Mouse (Mus musculus): ENCODE data around the gene 1700016H13Rik.

Gene 1700016H13Rik

DNA sequence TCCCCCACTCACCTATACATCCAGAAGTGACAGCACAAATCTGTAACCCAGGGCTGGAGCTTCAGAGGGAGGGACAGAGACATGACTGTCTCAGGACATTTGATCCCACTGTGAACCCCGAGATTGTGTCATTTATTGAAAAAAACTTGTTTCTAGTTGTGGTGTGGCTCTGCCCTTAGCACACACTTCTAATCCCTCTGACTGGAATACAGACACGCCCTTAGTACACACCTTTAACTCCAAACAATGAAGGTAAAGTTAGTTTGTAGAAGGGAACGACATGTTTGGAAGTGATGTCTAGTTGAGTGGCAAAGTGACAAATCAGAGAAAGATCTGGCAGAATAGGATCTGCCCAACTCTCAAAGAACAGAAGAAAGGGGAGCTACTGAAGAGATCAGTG lies 16.0 kb upstream of the 1700016H13Rik start:
- no peak for DNase-seq (ENCODE audit: low read depth)

DNA sequence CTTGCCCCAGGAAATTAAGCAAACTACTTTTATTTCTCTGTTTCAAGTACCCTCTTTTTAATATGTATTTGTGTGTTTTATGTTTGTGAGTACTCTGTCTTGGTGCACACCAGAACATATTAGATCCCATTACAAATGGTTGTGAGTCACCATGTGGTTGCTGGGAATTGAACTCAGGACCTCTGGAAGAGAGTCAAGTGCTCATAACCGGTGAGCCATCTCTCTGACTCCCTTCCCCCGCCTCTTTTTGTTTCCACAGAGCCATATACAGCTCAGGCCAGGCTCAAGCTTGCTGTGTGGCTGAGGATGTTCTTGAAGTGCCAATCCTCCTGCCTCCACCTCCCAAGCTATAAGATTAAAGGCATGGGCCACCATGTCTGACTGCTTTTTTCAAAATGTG lies 10.1 kb upstream of the 1700016H13Rik start:
- peak; percentile 80 for DNase-seq (ENCODE audit: low read depth)

DNA sequence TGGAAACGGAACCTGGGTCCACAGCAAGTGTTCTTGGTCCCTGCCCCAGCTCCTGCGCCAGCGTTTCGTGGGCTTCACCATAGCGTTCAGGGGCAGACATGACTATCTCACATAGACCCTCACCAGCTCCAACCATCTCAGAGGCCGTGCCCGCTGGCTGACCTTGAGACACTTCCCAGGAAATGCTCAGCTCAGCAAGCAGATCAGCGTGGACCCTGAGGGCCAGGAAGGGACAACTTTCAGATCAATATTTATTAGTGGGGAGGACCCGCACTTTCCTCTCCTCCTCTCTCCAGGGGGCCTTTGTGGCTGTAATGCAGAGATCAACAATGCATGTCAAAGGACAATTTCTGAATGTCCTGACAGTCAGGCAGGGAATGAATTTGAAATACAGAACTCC lies 9.1 kb upstream of the 1700016H13Rik start:
- no peak for DNase-seq (ENCODE audit: low read depth)

DNA sequence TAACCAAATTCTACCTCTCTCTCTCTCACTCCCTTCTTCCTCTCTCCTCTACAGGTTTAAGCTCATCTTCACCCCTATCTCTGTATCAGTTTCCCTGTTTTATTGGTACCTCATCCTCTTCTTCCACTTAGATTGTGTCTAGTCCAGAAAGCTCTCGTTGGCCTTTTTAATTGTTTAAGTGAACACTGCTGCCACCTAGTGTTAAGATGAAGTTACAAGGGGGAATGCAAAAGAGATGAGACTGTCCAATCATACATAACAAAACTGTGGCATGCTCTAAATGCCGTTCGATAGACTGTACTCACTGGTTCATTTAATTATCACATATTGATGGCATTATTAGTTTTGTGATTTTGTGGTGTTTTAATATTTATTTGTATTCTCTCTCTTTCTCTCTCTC lies 3.8 kb upstream of the 1700016H13Rik start:
- DNase-seq (ENCODE audit: low read depth), result peak; percentile 84

DNA sequence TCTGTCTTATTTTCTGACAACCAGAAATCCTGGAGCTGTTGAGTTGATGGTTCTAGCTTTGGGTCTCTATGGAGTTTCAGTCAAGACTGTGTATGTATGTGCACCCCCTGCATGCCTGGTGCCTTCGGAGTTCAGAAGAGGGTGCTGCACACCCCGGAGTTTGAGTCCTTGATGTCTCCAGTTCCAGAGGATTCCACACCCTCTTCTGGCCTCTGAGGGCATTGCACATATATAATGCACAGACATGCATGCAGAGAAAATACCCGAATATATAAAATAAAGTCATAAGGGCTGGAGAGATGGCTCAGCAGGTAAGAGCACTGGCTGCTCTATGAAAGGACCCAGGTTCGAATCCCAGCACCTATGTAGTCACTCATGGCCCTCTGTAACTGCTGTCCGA lies 3.1 kb upstream of the 1700016H13Rik start:
- DNase-seq (ENCODE audit: low read depth), result peak; percentile 64

DNA sequence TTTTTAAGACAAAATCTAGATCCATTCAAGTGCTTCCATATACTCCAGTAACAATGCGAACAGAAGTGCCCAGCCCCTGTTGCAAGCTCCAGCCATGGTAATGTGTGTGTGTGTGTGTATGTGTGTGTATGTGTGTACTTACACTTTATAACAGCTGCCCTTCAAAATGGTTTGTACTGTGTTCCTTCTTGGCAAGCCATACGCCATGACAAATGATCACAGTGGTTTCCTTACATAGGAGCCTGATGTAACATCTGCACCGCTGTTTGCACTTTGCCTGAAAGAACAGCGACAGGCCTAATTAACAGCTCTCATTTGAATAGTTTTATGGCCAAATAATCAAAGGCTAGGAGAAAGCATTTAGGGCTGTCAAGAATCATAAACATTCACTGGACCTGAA lies 1.0 kb downstream of the 1700016H13Rik start:
- DNase-seq (ENCODE audit: low read depth), result no peak

DNA sequence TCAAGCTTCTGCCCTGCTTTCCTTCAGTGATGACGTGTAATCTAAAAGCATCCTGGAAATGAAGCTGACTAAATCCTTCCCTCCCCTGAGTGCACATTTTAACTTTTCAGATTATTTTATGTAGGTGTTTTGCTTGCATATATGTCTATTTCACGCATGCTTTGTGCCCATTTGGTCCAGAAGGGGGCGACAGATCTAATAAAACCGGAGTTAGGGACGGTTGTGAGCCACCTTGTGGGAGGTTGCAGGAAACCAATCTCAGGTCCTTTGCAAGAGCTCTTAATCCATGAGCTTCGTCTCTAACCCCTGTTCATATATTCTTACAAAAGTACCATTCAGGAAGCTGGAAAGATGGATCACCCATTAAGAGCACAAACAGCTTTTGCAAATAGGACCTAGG lies 1.6 kb downstream of the 1700016H13Rik start:
- DNase-seq (ENCODE audit: low read depth), result peak; percentile 72

DNA sequence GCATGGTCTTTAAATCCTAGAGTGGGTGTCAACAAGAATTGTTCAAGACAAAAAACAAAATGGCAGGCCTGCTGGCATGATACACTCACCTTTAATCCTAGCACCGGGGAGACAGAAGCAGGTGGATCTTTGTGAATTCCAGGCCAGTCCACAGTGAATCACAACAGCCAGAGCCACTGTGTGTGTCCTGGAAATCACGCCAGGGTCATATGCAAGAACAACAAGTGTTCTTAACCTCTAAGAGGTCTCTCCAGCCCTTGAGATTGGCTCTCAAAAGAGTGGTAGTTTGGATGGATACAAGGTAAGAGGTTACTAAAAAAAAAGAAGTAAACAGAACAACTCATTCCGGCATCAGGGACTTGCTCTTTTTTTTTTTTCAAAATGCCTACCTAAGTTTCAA lies 8.5 kb downstream of the 1700016H13Rik start:
- no peak for DNase-seq (ENCODE audit: low read depth)

DNA sequence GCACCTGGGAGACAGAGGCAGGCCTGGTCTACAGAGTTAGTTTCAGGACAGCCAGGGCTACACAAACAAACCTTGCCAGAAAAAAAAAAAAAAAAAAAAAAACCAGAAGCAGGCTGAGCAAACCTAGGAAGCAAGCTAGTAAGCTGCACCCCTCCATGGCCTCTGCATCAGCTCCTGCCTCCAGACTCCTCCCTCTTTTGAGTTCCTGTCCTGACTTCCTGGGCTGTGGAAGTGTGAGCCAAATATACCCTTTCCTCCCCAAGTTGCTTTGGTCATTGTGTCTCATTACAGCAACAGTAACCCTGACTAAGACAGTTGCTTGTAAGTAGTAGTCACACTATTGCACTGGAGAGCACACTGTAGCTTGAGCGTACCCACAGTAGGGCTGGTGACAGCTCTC lies 11.6 kb downstream of the 1700016H13Rik start:
- DNase-seq (ENCODE audit: low read depth), result peak; percentile 35

DNA sequence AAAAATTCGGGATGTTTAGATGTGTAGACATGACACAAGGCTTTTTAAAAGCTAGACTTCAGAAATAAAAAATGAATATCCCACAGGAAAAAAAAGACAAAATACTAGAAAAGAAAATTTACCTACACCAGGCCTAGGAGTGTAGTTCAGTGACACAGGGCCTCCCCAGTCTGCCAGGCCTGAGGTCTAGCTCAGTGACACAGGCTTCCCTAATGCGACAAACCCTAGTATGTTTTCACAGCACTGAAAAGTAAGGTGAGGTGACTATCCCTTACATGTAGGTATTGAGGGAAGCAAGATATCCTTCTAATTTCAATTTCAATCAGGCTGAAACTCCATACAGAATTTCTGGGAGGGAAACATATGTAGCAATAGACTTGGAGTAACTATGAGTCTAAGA lies 18.6 kb downstream of the 1700016H13Rik start:
- DNase-seq (ENCODE audit: low read depth), result no peak

DNA sequence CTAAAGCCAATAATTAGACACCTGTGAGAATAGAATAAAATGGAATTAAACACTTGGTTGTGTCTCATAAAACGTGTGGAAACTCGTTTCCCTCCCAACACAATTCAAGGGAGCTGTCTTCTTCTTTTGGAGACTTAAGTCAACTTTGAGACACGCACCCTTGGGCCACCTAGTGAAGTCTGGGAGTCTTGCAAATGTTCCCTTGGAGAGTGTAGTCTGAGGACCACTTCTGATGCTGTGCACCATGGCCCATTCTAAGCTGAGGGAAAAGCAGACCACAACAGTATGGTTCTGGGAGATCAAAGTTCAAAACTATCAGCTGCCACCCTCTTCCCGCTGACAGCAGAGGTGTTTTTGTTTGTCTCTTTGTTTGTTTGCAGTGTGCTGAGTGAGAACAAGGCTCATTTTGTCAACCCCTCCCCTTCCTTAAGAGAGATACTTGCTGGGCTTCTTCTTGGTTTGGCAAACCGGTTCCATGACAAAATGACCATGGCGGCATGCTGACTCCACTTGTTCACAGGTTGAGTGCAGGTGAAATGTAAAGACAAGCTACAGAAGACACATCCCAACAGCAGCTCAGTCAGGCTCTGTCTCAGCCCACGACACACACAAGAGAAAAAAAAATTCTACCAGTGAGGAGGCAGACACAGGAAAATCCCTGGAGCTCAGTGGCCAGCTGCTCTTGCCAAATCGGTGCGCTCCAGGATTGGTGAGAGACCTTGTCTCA lies 25.8 kb downstream of the 1700016H13Rik start:
- DNase-seq (ENCODE audit: low read depth), result no peak

DNA sequence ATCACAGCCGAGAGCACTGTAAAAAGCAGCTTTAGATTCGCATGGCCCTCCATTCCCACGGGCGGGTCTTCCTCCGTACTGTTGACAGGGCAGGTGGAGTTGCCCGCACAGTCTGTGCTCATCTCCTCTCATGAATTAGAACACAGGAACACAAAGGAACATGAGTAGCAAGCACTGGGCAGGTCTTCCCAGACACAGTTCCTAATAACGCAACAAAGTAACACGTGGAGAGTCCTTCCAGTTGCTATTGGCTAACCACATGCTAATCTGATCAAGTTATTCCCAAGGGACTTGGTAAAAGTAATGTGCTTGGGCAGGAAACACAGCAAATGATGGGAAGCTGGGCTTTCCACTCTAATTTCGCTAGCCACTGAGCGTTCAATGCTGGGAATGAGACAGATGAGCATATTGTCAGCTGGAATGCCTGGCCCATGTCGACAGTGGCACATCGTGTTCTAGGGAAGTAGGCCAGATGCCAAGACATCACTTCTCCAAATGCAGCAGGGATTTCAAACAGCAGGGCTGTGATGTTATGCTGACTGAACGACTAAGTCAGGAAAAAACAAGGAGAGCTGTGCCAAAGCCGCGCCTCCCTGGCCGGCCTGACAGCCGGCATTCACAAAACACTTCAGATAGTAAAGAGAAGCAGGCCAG lies 26.6 kb downstream of the 1700016H13Rik start, which contains the start of gene Slc10a6:
Gene Slc10a6 (minus strand): TSS at position 293 of the 654 bp plus-strand sequence.
- peak; percentile 85 for DNase-seq (ENCODE audit: low read depth)

DNA sequence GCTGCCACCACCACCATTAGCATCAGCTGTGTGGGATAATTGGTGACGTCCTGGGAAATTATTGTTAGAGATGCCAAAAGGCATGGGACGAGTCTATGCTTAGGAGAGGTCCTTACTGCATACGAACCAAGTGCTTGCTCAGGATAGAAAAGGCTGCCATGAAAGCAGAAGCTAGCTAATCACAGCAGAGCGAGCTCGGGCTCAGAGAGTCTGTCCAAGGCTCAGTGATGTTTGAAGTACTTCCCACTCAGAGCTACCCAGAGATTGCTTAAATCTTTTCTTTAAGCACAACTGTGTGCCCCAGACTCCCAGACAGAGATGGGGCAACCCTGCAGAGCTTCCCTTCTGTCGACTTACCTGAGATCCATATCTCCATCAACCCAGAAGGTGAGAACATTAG lies 27.3 kb downstream of the 1700016H13Rik start:
- DNase-seq (ENCODE audit: low read depth), result no peak

DNA sequence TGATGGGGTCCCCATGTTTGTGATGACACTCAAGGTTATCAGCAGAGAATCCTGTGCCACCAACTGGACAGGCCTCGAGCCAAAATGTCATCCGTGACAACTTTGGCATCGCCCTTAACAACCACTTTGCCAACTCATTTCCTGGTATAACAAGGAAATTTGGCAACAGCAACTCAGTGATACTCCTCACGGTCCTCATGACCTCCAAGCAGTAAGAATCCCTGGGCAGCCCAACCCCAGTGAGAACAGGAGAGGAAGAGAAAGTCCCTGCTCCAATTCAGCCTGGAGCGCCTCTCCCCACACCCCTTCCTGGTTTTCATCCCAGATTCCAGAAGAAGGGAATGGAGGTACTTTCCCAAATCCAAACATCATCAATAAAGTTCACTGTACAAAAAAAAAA lies 31.0 kb downstream of the 1700016H13Rik start:
- DNase-seq (ENCODE audit: low read depth), result no peak

DNA sequence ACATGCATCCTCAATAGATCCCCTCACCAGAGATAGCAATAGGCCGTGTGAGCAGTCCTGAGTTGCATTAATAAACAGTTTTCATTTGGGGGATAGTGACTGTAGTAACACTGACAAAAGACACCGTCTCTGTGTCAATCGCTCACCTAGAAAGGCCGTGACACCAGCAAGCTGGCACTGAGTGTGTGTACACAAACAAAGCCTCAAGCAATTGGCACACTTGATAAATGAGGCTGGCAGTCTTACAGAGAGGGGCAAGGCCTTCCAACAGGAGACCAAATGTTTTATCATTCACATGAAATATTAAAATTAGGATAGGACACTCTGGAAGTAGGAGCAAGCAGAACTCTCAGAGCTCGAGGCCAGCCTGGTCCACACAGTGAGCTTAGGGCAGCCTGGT lies 33.5 kb downstream of the 1700016H13Rik start:
- no peak for DNase-seq (ENCODE audit: low read depth)

DNA sequence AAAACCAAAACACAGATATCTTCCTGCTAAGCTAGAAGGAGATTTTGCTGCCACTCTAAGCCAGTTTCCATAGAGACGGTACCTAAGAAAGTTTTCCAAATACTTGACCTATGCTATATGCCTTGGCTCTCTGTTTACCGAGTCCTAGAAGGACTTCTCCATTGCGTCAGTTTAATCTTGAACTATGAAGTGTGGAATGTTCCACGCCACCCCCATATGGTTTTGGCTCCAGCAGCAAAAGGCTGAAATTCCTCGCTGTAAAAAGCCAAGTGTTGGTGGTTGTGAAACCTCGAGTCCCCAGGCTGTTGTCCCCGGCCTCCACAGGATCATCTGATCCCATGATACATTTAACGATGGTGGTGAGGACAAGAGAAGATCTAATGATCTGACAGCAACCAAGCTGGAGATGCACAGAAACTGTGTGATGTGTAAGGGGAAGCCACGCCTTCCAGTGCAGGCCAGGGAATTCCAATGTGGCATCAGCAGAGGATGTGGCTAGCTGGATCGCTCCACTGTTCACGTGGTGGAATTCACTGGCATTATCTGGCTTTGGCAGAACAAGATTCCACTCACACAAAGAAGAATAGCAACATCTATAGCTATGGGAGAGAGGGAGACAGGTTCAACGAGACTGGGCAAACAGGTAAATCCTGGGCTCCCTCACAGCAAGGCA lies 35.4 kb downstream of the 1700016H13Rik start:
- peak; percentile 90 for DNase-seq (ENCODE audit: low read depth)

DNA sequence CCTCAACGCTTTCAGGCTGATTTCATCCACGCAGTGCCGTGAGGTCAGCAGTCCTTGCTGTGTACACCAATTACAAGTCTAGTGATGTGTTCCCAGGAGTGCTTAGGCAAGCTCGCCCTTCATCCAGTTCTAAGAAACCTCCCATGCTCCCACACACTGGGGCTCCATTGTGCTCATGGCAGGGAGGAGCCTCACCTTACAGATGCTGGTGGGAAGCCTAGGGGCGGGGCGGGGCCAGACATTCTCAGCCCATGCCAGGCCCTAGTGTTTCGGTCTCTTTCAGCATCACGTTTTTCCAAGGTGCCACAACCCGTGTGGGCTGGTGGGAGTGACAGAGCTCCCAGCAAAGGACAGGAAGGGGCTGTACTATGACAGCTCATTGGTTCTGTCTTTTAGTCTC lies 38.6 kb downstream of the 1700016H13Rik start:
- DNase-seq (ENCODE audit: low read depth), result no peak

DNA sequence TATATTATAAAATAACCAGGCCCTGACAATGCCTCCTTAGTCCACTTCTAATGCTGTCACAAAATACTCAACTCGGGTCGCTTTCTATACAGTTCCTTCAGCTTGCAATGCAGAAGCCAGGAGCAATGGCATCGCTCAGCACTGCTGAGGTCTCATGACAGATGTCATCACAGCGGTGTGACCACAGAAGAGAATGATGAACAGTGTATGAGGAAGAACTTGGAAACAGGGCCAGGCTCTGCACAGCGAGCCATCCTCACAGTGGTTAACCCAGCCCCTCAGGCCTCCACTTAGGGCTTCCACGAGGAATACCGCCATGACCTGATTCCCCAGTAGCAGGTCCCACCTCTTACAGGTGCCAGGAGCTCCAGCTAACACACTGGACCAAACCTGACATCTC lies 41.5 kb downstream of the 1700016H13Rik start:
- no peak for DNase-seq (ENCODE audit: low read depth)

DNA sequence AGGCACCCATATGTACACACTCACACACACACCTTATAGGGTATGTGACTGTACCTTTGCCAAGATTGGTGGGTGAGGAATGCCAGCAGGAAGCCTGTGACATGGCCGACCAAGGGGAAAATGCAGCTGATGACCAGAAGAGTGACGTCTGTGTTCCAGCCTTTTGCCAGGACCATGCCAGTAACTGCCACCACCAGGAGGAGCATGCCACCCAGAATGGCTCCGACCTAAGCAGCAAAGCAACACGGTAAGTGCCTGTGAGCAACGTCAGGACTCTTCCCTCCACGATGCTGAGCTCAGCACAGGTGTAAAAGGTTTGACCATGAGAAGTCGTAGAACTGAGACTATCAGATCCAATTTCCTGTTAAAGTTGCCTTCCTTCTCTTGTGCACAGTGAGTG lies 43.5 kb downstream of the 1700016H13Rik start:
- DNase-seq (ENCODE audit: low read depth), result no peak

DNA sequence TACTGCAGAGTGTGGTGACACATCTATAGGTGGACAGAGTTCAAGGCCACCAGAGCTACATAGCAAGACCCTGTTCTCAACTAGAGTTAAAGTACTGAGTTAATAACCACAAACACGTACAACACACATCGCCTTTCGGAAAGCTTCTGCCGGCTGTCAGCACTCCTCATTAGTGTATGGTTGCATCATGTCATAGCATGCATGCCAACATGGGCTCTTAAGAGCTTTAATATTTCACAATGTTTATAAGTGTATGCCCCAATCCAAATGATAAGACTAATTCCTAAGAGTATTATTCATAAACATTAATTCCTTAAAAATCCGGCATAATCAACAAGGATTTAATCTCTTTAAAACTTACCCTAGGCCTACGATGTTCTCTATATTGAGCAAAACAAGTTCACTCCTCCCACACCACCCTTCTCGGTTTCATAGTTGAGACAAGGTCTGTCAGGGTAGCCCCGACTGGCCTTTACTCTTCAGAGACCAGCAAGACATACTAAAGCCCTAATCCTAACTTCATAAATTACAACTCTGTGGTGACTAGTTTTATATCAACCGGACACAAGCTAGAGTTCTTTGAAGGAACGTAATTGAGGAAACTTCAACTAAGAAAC lies 44.8 kb downstream of the 1700016H13Rik start:
- DNase-seq (ENCODE audit: low read depth), result peak; percentile 56

DNA sequence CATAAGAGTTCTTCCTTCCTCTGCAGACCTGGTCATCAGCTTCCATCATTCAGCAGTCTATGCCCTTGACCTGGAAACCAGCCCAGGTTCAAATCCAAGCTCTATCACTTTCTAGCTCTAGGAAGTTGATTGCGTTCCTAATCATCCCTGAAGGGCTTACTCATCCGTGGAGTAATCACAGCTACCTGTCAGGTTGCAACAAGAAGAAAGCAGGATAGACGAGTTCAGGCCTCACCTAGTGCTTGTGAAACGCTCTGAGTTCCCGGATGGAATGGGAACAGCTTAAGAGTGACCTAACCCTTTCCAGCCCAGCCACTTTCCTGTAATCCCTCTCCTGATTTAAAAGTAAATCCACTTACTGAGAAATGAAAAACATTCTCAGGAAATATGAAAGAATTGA lies 45.7 kb downstream of the 1700016H13Rik start:
- no peak for DNase-seq (ENCODE audit: low read depth)

DNA sequence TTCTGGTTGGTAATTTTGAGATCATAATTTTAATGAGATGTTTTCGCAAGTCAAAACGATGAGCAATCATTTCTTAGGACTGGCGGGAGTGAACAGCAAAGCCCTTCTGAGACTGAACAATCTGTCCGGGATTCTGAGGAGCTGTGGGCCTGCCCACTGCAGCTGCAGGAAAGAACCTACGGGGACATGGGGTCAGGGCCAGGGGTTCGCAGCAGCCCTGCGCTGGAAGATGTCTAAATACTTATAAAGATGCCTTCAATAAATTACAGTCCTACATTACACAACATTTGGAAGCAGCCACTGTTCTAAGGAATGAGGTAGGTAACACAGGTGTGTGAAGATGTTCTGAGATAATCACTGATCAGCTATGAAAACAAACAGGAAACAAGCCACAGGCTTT lies 50.1 kb downstream of the 1700016H13Rik start:
- DNase-seq (ENCODE audit: low read depth), result no peak
